Mouse (Mus musculus): ENCODE measurements around the gene Gm17359. TPM values are rescaled to one million over a fixed set of nuclear protein-coding genes. Genes with fewer than 3 reads are reported as not detected.

Gm17359 gene
- polyA plus RNA-seq, 2 experiments = not detected

DNA sequence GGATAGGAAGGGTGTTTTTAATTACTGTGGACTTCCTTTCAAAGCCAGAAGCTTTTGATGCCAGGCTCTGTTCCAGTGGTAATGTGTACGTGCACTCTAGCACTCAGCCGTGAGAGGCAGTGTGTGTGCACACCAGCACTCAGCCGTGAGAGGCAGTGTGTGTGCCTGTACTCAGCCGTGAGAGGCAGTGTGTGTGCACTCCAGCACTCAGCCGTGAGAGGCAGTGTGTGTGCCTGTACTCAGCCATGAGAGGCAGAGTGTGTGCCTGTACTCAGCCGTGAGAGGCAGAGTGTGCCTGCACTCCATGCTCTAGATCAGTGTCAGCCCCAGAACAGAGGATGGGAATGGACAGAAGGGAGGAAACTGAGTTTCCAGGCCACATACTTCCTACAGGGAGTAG lies 160.2 kb downstream of the Gm17359 start:
- TF ChIP-seq EP300 (IDR thresholded peaks at IDR 0.05; ENCODE audit: low read depth) = no peak
- no peak for TF ChIP-seq CTCF (IDR thresholded peaks at IDR 0.05; ENCODE audit: low read depth)
- Histone ChIP-seq H3K36me3 (replicated peaks; ENCODE audit: control insufficient read depth, insufficient read depth, low read depth) (peaks cover 44% of the 10 kb centered on the region), H3K4me3 (ENCODE audit: insufficient read depth in 1 of 2, low read depth in 2 of 2, low read length in 2 of 2) (no peak overlapping the region), H3K27me3 (ENCODE audit: control insufficient read depth, insufficient read depth, low read length) (no peaks in the 10 kb centered on the region), H3K9me3 (ENCODE audit: control insufficient read depth, low read length) (no peaks in the 10 kb centered on the region), H3K4me2 (ENCODE audit: low read depth) (no peak overlapping the region), H3K27ac (no peak overlapping the region), H3K4me1 (replicated peaks; ENCODE audit: control insufficient read depth in 2 of 2, insufficient read depth in 2 of 2, low read length in 1 of 2) (no peaks in the 10 kb centered on the region), H3K9ac (replicated peaks) (no peak overlapping the region)
- ATAC-seq (ENCODE audit: insufficient read depth) (no peak), DNase-seq (ENCODE audit: low read depth in 3 of 3, low spot score in 3 of 3) (no peak)
- WGBS (ENCODE audit: insufficient replicate concordance) = 84% methylated on average over 6 of the region's 6 CpGs

DNA sequence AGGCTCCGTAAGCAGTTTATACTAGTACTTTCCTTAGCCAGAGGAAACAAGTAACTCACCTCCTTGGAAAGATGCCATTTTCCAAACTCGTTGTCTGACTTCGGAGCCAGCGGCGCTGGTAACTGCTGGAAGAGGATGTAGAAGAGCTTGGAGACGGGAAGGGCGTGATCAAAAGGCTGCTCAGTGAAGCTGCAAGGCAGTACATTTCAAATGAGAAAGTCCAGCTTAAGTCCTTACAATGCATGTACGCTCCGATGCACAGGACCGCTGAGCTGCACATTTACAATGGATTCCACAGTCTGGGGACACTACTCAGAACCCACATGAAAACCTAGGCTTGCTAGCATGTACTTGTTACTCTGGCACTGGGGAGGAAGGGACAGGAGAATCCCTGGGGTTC lies 163.8 kb downstream of the Gm17359 start:
- Histone ChIP-seq H3K27me3 (ENCODE audit: control insufficient read depth, insufficient read depth, low read length) (no peaks in the 10 kb centered on the region), H3K9ac (replicated peaks) (no peak overlapping the region), H3K4me2 (ENCODE audit: low read depth) (no peak overlapping the region), H3K4me3 (ENCODE audit: insufficient read depth in 1 of 2, low read depth in 2 of 2, low read length in 2 of 2) (no peak overlapping the region), H3K4me1 (replicated peaks; ENCODE audit: control insufficient read depth in 2 of 2, insufficient read depth in 2 of 2, low read length in 1 of 2) (no peaks in the 10 kb centered on the region), H3K36me3 (replicated peaks; ENCODE audit: control insufficient read depth, insufficient read depth, low read depth) (peaks cover 24% of the 10 kb centered on the region), H3K27ac (no peak overlapping the region), H3K9me3 (ENCODE audit: control insufficient read depth, low read length) (no peaks in the 10 kb centered on the region)
- DNase-seq (ENCODE audit: low read depth in 3 of 3, low spot score in 3 of 3) = no peak
- 93% methylated on average over 10 of the region's 10 CpGs for WGBS (ENCODE audit: insufficient replicate concordance)
- no peak for TF ChIP-seq CTCF (IDR thresholded peaks at IDR 0.05; ENCODE audit: low read depth)
- no peak for TF ChIP-seq EP300 (IDR thresholded peaks at IDR 0.05; ENCODE audit: low read depth)
- no peak for ATAC-seq (ENCODE audit: insufficient read depth)

DNA sequence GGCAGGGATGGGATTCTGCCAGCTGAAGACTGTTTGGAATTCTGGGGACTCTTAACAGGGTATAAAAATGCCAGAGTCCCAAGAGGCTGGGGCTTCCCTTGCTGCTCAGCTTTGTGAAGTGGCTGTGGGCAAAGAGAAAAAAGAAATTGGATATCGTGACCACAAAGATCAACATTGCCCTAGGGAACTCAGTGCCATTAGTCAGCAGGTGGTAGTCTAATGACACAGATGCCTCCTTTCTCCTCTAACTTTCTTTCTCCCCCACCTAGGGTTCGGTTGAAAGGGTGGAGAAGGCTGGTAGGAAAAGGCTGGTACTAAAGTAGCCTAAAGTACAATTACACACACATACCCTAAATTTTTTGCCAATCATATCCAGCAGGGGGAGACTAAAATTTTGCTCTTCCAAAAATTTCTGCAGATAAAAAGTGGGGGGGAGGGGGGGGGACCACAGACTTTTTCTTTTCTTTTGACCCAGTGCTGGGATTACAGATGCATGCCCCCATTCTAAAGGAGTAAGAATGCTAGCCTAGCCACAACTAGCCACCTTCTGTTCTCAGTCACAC lies 164.8 kb downstream of the Gm17359 start:
- H3K4me3 ChIP-seq (ENCODE audit: insufficient read depth in 1 of 2, low read depth in 2 of 2, low read length in 2 of 2) = no peak overlapping the region
- no peak overlapping the region for H3K4me2 ChIP-seq (ENCODE audit: low read depth)
- no peaks in the 10 kb centered on the region for H3K27me3 ChIP-seq (ENCODE audit: control insufficient read depth, insufficient read depth, low read length)
- no peak for ATAC-seq (ENCODE audit: insufficient read depth)
- H3K9ac ChIP-seq (replicated peaks) = no peak overlapping the region
- 80% methylated on average over 2 of the region's 2 CpGs for WGBS (ENCODE audit: insufficient replicate concordance)
- peaks cover 24% of the 10 kb centered on the region for H3K36me3 ChIP-seq (replicated peaks; ENCODE audit: control insufficient read depth, insufficient read depth, low read depth)
- no peak for DNase-seq (ENCODE audit: low read depth in 3 of 3, low spot score in 3 of 3)
- TF ChIP-seq CTCF (IDR thresholded peaks at IDR 0.05; ENCODE audit: low read depth) (no peak), EP300 (IDR thresholded peaks at IDR 0.05; ENCODE audit: low read depth) (no peak)
- H3K27ac ChIP-seq = no peak overlapping the region
- no peaks in the 10 kb centered on the region for H3K9me3 ChIP-seq (ENCODE audit: control insufficient read depth, low read length)
- H3K4me1 ChIP-seq (replicated peaks; ENCODE audit: control insufficient read depth in 2 of 2, insufficient read depth in 2 of 2, low read length in 1 of 2) = no peaks in the 10 kb centered on the region

Other genes with a start within 250 kb of the Gm17359 start
- 0.92 and 1.2 TPM in 2 replicates for gene Rapgef2, start 50.1 kb upstream of the Gm17359 start, polyA plus RNA-seq (2012; rRNA removed)
- gene Rapgef2, start 50.1 kb upstream of the Gm17359 start, polyA plus RNA-seq (2014; fragmentation: Nextera tagmentation; extraction: Ambion mirVana) = 1.2 and 1.7 TPM in 2 replicates
- gene Fnip2, start 231.1 kb downstream of the Gm17359 start, polyA plus RNA-seq (2012; rRNA removed) = 5.2 and 5.9 TPM in 2 replicates
- 3.5 TPM in 2 replicates for gene Fnip2, start 231.1 kb downstream of the Gm17359 start, polyA plus RNA-seq (2014; fragmentation: Nextera tagmentation; extraction: Ambion mirVana)

Data from liver, embryonic 14.5 days (tissue).